Mouse (Mus musculus) stomach, postnatal 0 days (tissue): ENCODE results near the gene Gpld1.

Experiments
- CTCF ChIP-seq: IDR thresholded peaks from 2 replicates; pipeline ENCODE4 v1.5.1; 2016; ENCODE audit warnings: antibody characterized with exemption, low read depth, mild to moderate bottlenecking, moderate library complexity
- EP300 ChIP-seq: optimal IDR thresholded peaks from 2 replicates; pipeline ENCODE3; 2016; ENCODE audit warnings: antibody characterized with exemption

GRCm38 (mm10) chr13:24960084-24960483, 17.1 kb downstream of the Gpld1 start:
- TF ChIP-seq CTCF (no peak), EP300 (no peak)
